Mouse (Mus musculus) liver, embryonic 14.5 days (tissue): Measurements from ENCODE around the gene Trpm6.

Experiments
- CTCF ChIP-seq: IDR thresholded peaks from 2 replicates; pipeline ENCODE4 v1.5.1; 2016; ENCODE audit warnings: antibody characterized with exemption, low read depth, control low read depth
- EP300 ChIP-seq: IDR thresholded peaks from 2 replicates; pipeline ENCODE4 v1.6.1; 2016; ENCODE audit warnings: antibody characterized with exemption, low read depth

GRCm38 (mm10) chr19:18730255-18730654 lies 19.5 kb upstream of the Trpm6 start:
- no peak for TF ChIP-seq CTCF
- TF ChIP-seq EP300, result no peak
